Mouse (Mus musculus) limb, embryonic 10.5 days (tissue): ENCODE results near the gene Rnf212b. TPM values are rescaled to one million over a fixed set of nuclear protein-coding genes. Genes with fewer than 3 reads are reported as not detected.

Source experiments
- DNase-seq: peaks from one replicate; pipeline ENCODE4 v3.0.0-alpha.2; 2017; ENCODE audit warnings: low spot score
- H3K27ac ChIP-seq: fragments of 300-500 bp; sonication (generic); 2 replicates; pipeline ENCODE4 v1.5.1; 2016; ENCODE audit warnings: mild to moderate bottlenecking
- H3K27me3 ChIP-seq: fragments of 300-500 bp; sonication (generic); 2 replicates; pipeline ENCODE4 v1.6.1; 2016; ENCODE audit warnings: low read depth, mild to moderate bottlenecking; ENCODE audit not compliant: poor library complexity, severe bottlenecking
- H3K36me3 ChIP-seq: fragments of 300-500 bp; sonication (generic); 2 replicates; pipeline ENCODE4 v1.6.1; 2016; ENCODE audit warnings: mild to moderate bottlenecking, moderate library complexity
- H3K4me1 ChIP-seq: fragments of 300-500 bp; sonication (generic); 2 replicates; pipeline ENCODE4 v1.6.1; 2016
- H3K4me3 ChIP-seq: fragments of 300-500 bp; sonication (generic); 2 replicates; pipeline ENCODE4 v1.5.1; 2016; ENCODE audit warnings: mild to moderate bottlenecking, moderate library complexity
- H3K9me3 ChIP-seq: fragments of 300-500 bp; sonication (generic); replicated peaks from 2 replicates; pipeline ENCODE4 v1.6.1; 2016; ENCODE audit warnings: mild to moderate bottlenecking
- WGBS: fragments of 180-500 bp; shearing (Covaris S2); methylation state at CpG from one replicate; pipeline ENCODE4 v1.1.7; 2016; 5-methylcytosine and 5-hydroxymethylcytosine counted together
- polyA plus RNA-seq: library from polyadenylated mRNA; unstranded; fragments of >200 nt; fragmentation: Nextera tagmentation; extraction: Ambion mirVana; gene quantifications from 2 replicates; pipeline ENCODE4 v1.2.1, GENCODE M21; 2016

Rnf212b gene
- polyA plus RNA-seq, 1 experiment from 2014 or later, result not detected

GRCm38 (mm10) chr14:54808718-54809667 is 4.9 kb upstream of the Rnf212b start:
- H3K36me3 ChIP-seq, result no peaks in the 10 kb centered on the region
- H3K27me3 ChIP-seq, result no peaks in the 10 kb centered on the region
- no peaks in the 10 kb centered on the region for H3K9me3 ChIP-seq
- H3K4me3 ChIP-seq, result no peak overlapping the region
- no peak for DNase-seq
- WGBS, result 77% methylated on average over 4 of the region's 4 CpGs
- H3K27ac ChIP-seq, result no peak overlapping the region
- H3K4me1 ChIP-seq, result no peaks in the 10 kb centered on the region

DNA sequence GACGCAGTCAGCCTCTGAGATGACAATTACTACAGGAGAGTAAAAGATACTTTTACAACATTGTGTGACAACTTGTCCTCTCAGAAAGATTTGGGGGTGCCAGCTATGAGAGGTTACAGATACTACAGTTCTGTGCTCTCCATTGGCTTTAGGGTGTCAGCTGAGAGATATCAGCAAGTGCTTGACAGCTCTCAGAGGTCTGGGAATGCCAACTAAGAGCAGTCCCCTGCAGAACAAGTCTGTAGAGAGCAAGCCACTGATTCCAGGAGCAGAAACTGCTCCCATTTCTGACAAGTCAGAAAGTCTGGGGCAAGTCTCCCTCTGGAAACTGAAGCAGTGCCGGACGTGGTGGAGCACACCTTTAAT is 4.3 kb upstream of the Rnf212b start:
- Histone ChIP-seq H3K9me3 (no peaks in the 10 kb centered on the region), H3K4me3 (no peak overlapping the region), H3K27ac (no peak overlapping the region), H3K4me1 (no peaks in the 10 kb centered on the region), H3K27me3 (no peaks in the 10 kb centered on the region), H3K36me3 (no peaks in the 10 kb centered on the region)
- 91% methylated on average over 3 of the region's 3 CpGs for WGBS
- no peak for DNase-seq

GRCm38 (mm10) chr14:54815737-54816136 is 1.8 kb downstream of the Rnf212b start:
- Histone ChIP-seq H3K4me3 (no peak overlapping the region), H3K9me3 (no peaks in the 10 kb centered on the region), H3K4me1 (no peaks in the 10 kb centered on the region), H3K36me3 (no peaks in the 10 kb centered on the region), H3K27me3 (no peaks in the 10 kb centered on the region), H3K27ac (no peak overlapping the region)
- WGBS, result 65% methylated on average over 3 of the region's 3 CpGs
- DNase-seq, result no peak

DNA sequence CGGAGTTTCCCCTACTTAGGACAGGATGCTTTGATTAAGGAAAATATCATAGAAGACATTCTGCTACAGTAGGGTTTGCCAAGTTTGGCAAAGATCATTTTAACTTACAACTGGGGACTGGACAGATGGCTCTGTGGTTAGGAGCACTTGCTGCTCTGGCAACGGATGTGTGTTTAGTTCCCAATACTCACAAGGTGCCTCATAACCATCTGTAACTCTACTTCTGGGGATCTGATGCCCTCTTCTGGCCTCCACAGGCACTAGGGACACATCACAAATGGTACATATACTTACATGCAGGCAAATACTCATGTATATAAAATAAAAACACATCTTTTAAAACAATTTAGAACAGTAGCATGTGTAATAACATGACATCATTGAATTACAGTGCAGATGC is 3.9 kb downstream of the Rnf212b start:
- H3K4me1 ChIP-seq, result no peaks in the 10 kb centered on the region
- WGBS, result 54% methylated on average over 2 of the region's 2 CpGs
- no peak for DNase-seq
- H3K27ac ChIP-seq, result no peak overlapping the region
- no peaks in the 10 kb centered on the region for H3K27me3 ChIP-seq
- no peaks in the 10 kb centered on the region for H3K36me3 ChIP-seq
- H3K9me3 ChIP-seq, result no peaks in the 10 kb centered on the region
- H3K4me3 ChIP-seq, result no peak overlapping the region

DNA sequence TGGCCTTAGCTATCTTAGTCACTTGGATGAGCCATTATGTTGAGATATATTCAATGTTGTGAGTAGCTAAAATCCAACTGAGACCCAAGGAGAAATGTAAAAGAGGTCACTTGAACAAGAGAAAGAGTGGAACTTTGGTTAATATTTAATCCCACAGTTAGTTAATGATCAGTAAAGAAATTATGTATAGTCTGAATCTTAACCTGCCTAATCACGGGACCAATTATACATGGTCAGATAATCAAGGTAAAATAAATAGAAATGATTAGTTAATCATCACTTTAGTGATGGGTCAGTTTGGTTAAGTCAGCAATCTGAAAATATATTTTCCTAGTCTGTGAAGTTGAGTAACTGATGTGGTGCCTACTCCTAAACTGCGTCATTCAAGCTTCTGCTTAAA is 8.4 kb downstream of the Rnf212b start:
- H3K27me3 ChIP-seq, result no peaks in the 10 kb centered on the region
- DNase-seq, result no peak
- H3K9me3 ChIP-seq, result no peaks in the 10 kb centered on the region
- H3K36me3 ChIP-seq, result no peaks in the 10 kb centered on the region
- WGBS, result 88% methylated on average over 2 of the region's 2 CpGs
- no peaks in the 10 kb centered on the region for H3K4me1 ChIP-seq
- no peak overlapping the region for H3K27ac ChIP-seq
- H3K4me3 ChIP-seq, result no peak overlapping the region

DNA sequence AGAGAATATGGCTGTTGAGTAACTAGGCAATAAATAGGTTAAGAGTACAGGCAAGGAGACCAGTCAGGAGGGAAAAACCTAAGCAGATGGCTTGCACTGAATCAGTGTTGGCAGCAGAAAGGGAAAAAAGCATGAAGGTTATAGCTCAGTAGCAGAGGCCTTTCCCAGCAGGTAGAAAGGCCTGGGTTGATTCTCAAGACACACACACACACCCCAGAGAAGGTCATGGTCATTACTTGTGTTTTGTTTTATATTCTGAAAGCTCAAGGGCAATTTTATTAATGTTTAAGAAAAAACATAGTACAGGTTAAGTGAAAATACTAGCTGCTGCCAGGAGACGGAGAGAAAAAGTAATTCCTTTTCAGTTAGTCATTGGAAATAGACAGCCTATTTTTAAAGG is 9.8 kb downstream of the Rnf212b start:
- Histone ChIP-seq H3K36me3 (no peaks in the 10 kb centered on the region), H3K27me3 (no peaks in the 10 kb centered on the region), H3K4me1 (no peaks in the 10 kb centered on the region), H3K4me3 (no peak overlapping the region), H3K9me3 (no peaks in the 10 kb centered on the region), H3K27ac (no peak overlapping the region)
- WGBS, result 78% methylated on average over 1 of the region's 1 CpGs
- no peak for DNase-seq

DNA sequence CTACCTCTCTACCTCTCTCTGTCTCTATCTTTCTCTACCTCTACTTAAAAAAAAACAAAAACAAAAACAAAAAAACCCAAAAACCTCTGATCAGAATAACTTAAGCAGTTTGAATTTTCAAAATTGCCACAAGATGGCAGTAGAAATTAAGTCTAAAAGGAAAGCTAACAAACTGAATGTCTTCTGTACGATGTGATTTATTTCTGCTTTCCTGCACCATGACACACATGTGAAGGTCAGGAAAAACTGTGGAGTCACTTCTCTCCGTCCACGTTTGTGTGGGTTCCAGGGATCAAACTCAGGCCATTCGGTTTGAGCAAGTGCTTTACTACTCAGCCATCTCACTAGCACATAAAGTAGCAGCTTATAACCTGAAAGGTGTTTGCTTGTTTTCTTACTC is 29.5 kb downstream of the Rnf212b start:
- WGBS, result 4% methylated on average over 4 of the region's 4 CpGs
- DNase-seq, result no peak

DNA sequence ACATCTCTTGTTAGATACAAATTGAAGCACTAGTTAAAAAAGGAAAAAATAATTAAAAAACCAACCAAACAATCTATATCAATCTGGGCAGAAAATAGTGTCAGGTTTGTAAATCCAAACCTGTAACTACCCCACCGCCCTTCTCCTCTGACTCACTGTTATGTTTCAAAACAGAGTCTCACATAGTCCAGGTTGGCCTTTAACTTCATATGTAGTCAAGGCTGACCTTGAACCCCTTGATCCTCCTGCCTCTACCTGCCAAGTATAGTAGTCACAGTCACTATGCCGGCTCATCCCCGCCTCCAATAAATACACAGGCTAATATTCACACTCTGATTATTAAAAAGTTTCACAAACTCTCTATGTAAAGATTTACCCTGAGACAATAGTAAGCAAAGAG is 41.8 kb downstream of the Rnf212b start:
- Histone ChIP-seq H3K4me1 (no peaks in the 10 kb centered on the region), H3K27me3 (no peaks in the 10 kb centered on the region), H3K9me3 (no peaks in the 10 kb centered on the region), H3K36me3 (peaks cover 40% of the 10 kb centered on the region), H3K4me3 (no peak overlapping the region), H3K27ac (no peak overlapping the region)
- 92% methylated on average over 3 of the region's 3 CpGs for WGBS
- DNase-seq, result no peak

More for the DNA sequence above, 29.5 kb downstream of the Rnf212b start:
- Histone ChIP-seq H3K36me3 (no peaks in the 10 kb centered on the region), H3K4me1 (0 out of 2 replicates have a peak, but pooled peaks cover 3% of the 10 kb centered on the region), H3K27ac (no peak overlapping the region), H3K9me3 (no peaks in the 10 kb centered on the region), H3K27me3 (no peaks in the 10 kb centered on the region), H3K4me3 (no peak overlapping the region)

- no peak for DNase-seq
- Histone ChIP-seq H3K9me3 (no peaks in the 10 kb centered on the region), H3K27me3 (no peaks in the 10 kb centered on the region), H3K4me3 (no peak overlapping the region), H3K27ac (no peak overlapping the region), H3K4me1 (no peaks in the 10 kb centered on the region), H3K36me3 (peaks cover 40% of the 10 kb centered on the region)
- 92% methylated on average over 7 of the region's 7 CpGs for WGBS
Observed at GRCm38 (mm10) chr14:54856703-54857102, 42.8 kb downstream of the Rnf212b start.

DNA sequence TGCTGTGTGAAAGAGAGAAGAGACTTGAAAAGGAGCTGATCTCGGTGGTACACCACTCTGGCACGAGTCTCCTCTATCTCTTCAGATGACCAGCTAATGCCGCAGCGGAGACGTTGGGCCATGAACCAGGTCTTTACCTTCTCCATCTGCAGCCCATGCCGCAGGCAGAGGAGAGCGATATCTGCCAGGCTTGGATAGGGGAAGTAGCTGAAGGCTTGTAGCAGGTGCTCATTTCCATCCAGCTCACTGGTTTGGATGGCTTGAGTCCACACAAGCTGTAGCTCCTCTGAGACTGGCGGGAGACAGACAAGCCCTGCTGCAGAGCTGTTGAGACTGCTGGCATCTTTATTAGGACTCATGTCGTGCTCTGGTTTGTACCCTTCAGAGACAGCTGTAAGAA is 44.0 kb downstream of the Rnf212b start:
- H3K27me3 ChIP-seq, result no peaks in the 10 kb centered on the region
- 91% methylated on average over 9 of the region's 9 CpGs for WGBS
- H3K4me3 ChIP-seq, result no peak overlapping the region
- H3K4me1 ChIP-seq, result peaks cover under 1% of the 10 kb centered on the region; the same call in 1 of the 2 replicates
- no peak for DNase-seq
- H3K9me3 ChIP-seq, result no peaks in the 10 kb centered on the region
- H3K27ac ChIP-seq, result no peak overlapping the region
- peaks cover 40% of the 10 kb centered on the region for H3K36me3 ChIP-seq

DNA sequence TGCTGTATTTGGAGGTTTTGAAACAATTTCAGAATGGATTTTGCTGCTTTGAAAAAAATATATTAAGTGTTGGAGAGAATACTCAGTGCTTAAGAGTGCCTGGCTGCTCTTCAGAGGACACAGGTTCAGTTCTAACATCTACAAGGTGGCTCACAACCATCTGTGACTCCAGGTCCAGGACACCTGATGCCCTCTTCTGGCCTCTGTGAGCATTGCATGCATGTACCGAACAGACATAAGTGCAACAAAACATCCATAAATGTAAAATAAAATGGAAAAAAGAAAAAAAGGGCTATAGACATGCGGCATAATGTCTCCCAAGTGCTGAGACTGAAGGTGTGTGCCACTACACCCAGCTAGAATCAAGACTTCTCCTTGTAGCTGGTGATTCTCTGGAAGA is 46.6 kb downstream of the Rnf212b start:
- Histone ChIP-seq H3K36me3 (peaks cover 26% of the 10 kb centered on the region), H3K9me3 (no peaks in the 10 kb centered on the region), H3K27me3 (no peaks in the 10 kb centered on the region), H3K4me1 (peaks cover 8% of the 10 kb centered on the region), H3K27ac (no peak overlapping the region), H3K4me3 (no peak overlapping the region)
- 53% methylated on average over 2 of the region's 2 CpGs for WGBS
- peak; percentile 60 for DNase-seq

DNA sequence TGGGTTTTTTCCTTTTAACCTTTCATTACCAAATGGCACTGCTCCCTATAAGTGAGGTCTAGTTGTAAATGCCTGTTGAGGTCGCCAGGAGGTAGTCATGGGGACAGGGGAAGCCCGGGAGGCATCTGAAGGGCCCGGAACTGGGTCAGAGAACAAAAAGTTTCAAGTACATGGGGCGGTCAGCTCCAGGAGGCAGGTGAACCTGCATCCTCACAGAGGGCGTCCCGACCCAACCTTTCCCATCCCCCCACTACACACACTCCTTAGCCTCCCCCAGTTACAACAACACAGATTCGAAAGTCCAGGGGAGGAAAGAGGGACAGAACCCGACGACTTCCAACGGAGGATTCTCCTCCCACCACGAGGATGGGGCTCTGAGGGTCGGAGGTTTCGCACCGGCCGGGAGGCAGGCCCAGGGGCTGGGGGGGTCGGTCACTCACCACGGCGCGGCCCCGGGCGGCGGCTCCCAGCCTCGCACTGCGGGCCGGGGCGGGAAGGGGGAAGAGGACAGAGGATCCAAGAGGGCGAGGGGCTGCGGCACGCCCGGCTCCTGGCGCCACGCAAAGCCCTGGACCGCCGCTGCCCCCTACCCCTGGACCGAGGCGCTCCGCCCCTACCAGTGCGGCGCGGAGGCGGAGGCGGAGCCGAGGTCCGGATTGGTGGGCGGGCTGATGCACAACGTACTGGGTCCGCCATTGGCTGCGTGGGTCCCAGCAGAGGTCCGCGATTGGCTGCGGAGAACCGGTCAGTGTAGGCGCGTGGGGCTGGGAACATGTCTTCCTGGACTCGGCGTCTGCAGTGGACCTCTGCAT is 49.8 kb downstream of the Rnf212b start:
- Histone ChIP-seq H3K4me1 (peaks cover 8% of the 10 kb centered on the region), H3K36me3 (no peaks in the 10 kb centered on the region), H3K27me3 (no peaks in the 10 kb centered on the region), H3K27ac (peak overlapping the region; percentile 96), H3K9me3 (no peaks in the 10 kb centered on the region), H3K4me3 (peak overlapping the region; percentile 94)
- peak; percentile 94 for DNase-seq
- 0% methylated on average over 51 of the region's 56 CpGs for WGBS
